Mouse (Mus musculus) midbrain, embryonic 11.5 days (tissue): ENCODE measurements around the gene Fam227b. TPM values are rescaled to one million over a fixed set of nuclear protein-coding genes. Genes with fewer than 3 reads are reported as not detected.

Experiments used
- ATAC-seq: fragments of 200-750 bp; cut with Nextera tagmentation; 2 replicates; pipeline ENCODE4 v1.8.0; 2017; ENCODE audit warnings: moderate TSS enrichment, moderate library complexity; ENCODE audit not compliant: low FRiP score
- DNase-seq: peaks from one replicate; pipeline ENCODE4 v3.0.0; 2015; ENCODE audit warnings: low spot score; ENCODE audit errors: missing footprints
- H3K27ac ChIP-seq: fragments of 300-500 bp; sonication (generic); 2 replicates; pipeline ENCODE4 v1.5.1; 2014; ENCODE audit warnings: low read depth, low read length
- H3K27me3 ChIP-seq: fragments of 300-500 bp; sonication (generic); 2 replicates; pipeline ENCODE4 v1.6.1; 2014; ENCODE audit warnings: mild to moderate bottlenecking, low read length, moderate library complexity, mixed read lengths; ENCODE audit not compliant: control insufficient read depth, insufficient read depth
- H3K36me3 ChIP-seq: fragments of 300-500 bp; sonication (generic); 2 replicates; pipeline ENCODE4 v1.6.1; 2014; ENCODE audit warnings: mild to moderate bottlenecking, low read length, moderate library complexity, mixed read lengths; ENCODE audit not compliant: control insufficient read depth, insufficient read depth
- H3K4me1 ChIP-seq: fragments of 300-500 bp; sonication (generic); 2 replicates; pipeline ENCODE4 v1.6.1; 2014; ENCODE audit warnings: low read length; ENCODE audit not compliant: control insufficient read depth, insufficient read depth
- H3K4me2 ChIP-seq: fragments of 300-500 bp; sonication (generic); 2 replicates; pipeline ENCODE4 v1.6.1; 2014; ENCODE audit warnings: mild to moderate bottlenecking, moderate library complexity
- H3K4me3 ChIP-seq: fragments of 300-500 bp; sonication (generic); 2 replicates; pipeline ENCODE4 v1.5.1; 2014; ENCODE audit warnings: low read depth, low read length
- H3K9ac ChIP-seq: fragments of 300-500 bp; sonication (generic); 2 replicates; pipeline ENCODE4 v1.6.1; 2014; ENCODE audit warnings: low read length
- H3K9me3 ChIP-seq: fragments of 300-500 bp; sonication (generic); 2 replicates; pipeline ENCODE4 v1.6.1; 2016; ENCODE audit warnings: low read length; ENCODE audit not compliant: control insufficient read depth
- WGBS: fragments of 180-500 bp; shearing (Covaris S2); extraction: QIAGEN DNeasy Blood & Tissue Kit; methylation state at CpG from one replicate; pipeline ENCODE4 v1.1.7; 2014; 5-methylcytosine and 5-hydroxymethylcytosine counted together
- polyA plus RNA-seq: library from polyadenylated mRNA; unstranded; fragments of >200 nt; fragmentation: Nextera tagmentation; extraction: Ambion mirVana; gene quantifications from 2 replicates; pipeline ENCODE4 v1.2.1, GENCODE M21; 2014

Fam227b gene
- polyA plus RNA-seq, 1 experiment from 2014 or later = not detected

DNA sequence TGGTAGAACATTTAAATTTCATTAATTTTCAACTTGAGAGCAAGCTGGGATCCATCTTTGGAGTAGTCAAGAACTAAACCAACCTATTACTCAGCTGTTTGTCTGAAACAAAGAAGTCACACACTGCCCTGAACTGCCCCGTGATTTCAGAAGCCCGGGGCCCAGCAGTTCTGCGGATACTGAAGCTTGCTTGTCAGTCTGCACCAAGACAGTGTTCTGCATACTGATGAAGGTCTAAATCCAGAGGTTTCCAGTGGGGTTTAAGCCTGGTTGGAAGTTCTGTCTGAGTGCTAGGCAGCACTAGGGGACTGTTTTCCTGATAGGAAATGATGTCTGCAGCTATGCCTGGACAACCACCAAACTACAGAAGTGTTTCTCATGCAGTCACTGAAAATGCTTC is 109.1 kb downstream of the Fam227b start:
- Histone ChIP-seq H3K4me2 (no peak overlapping the region), H3K36me3 (no peaks in the 10 kb centered on the region), H3K9ac (no peak overlapping the region), H3K4me1 (no peaks in the 10 kb centered on the region), H3K4me3 (no peak overlapping the region), H3K27me3 (no peaks in the 10 kb centered on the region), H3K9me3 (no peaks in the 10 kb centered on the region), H3K27ac (no peak overlapping the region)
- ATAC-seq (peak; percentile 50; the same call in 1 of the 2 replicates), DNase-seq (peak; percentile 82)
- 45% methylated on average over 3 of the region's 3 CpGs for WGBS

DNA sequence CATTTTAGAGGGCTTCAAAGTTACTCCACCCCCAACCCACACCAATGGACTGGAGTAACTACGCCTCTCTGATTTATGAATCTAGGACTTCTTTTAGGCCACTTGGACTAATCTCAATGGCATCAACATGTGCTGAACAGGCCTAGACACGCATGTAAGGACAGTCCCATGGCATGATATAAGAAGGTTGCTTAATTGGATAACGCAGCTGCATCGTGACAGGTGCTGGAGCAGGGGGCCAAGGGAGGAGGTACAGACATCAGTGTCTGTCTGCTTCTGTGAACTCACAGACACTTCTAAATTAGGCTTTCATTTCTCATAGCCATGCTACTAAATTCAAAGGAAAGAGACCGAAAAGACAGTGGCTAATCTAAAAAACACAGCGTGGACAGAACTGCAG is 110.6 kb downstream of the Fam227b start:
- H3K27ac ChIP-seq = no peak overlapping the region
- ATAC-seq (no peak), DNase-seq (peak; percentile 73)
- no peak overlapping the region for H3K4me3 ChIP-seq
- H3K36me3 ChIP-seq = no peaks in the 10 kb centered on the region
- no peaks in the 10 kb centered on the region for H3K9me3 ChIP-seq
- no peaks in the 10 kb centered on the region for H3K27me3 ChIP-seq
- no peaks in the 10 kb centered on the region for H3K4me1 ChIP-seq
- no peak overlapping the region for H3K9ac ChIP-seq
- WGBS = 90% methylated on average over 6 of the region's 6 CpGs
- no peak overlapping the region for H3K4me2 ChIP-seq

DNA sequence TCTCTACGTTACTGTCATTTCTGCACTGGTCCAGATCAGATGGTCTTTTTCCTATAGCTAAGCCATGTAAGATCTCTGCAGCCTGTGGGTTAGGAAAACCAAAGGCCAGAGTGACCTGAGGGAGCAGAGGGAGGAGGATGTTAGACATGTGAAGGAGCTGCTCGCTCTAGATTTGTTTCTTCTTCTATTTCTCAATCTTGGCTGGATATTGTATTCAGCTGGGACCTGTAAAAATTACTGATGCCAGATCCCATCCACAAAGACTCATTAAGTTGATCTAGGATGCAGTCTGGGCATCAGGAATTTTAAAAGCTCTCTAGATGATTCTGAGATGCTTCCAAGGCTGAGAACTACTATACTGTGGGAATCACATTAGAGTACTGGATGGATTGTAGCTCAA is 111.2 kb downstream of the Fam227b start:
- Histone ChIP-seq H3K4me1 (no peaks in the 10 kb centered on the region), H3K36me3 (no peaks in the 10 kb centered on the region), H3K9me3 (no peaks in the 10 kb centered on the region), H3K27me3 (no peaks in the 10 kb centered on the region), H3K27ac (no peak overlapping the region), H3K9ac (no peak overlapping the region), H3K4me3 (no peak overlapping the region), H3K4me2 (no peak overlapping the region)
- DNase-seq = peak; percentile 4
- no peak for ATAC-seq
- WGBS = 90% methylated on average over 2 of the region's 2 CpGs

DNA sequence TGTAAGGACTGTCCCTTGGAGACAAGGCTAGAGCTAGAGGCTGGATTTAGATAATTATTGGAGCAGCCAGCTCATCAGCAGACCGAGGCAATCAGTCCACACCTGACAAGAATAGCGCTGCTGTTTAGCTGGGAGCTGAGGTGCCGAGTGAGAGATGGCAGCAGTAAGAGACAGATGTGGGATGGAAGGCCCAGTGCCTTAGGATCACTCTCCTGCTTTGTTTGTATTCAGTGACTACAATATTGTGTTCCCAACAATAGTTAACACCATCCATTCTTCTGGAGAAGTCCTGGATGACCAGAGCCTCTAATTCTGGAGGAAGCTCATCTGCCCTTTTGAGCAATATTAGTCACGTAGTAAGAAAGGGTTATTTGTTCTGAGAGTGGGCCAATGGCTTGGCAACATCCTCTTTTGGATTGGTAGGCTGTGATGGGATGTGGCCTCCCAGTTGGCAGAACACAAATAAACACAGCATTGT is 112.4 kb downstream of the Fam227b start:
- 86% methylated on average over 4 of the region's 4 CpGs for WGBS
- Histone ChIP-seq H3K36me3 (no peaks in the 10 kb centered on the region), H3K4me2 (no peak overlapping the region), H3K4me1 (no peaks in the 10 kb centered on the region), H3K4me3 (no peak overlapping the region), H3K9me3 (no peaks in the 10 kb centered on the region), H3K9ac (no peak overlapping the region), H3K27me3 (no peaks in the 10 kb centered on the region), H3K27ac (no peak overlapping the region)
- DNase-seq = peak; percentile 56
- ATAC-seq = no peak

DNA sequence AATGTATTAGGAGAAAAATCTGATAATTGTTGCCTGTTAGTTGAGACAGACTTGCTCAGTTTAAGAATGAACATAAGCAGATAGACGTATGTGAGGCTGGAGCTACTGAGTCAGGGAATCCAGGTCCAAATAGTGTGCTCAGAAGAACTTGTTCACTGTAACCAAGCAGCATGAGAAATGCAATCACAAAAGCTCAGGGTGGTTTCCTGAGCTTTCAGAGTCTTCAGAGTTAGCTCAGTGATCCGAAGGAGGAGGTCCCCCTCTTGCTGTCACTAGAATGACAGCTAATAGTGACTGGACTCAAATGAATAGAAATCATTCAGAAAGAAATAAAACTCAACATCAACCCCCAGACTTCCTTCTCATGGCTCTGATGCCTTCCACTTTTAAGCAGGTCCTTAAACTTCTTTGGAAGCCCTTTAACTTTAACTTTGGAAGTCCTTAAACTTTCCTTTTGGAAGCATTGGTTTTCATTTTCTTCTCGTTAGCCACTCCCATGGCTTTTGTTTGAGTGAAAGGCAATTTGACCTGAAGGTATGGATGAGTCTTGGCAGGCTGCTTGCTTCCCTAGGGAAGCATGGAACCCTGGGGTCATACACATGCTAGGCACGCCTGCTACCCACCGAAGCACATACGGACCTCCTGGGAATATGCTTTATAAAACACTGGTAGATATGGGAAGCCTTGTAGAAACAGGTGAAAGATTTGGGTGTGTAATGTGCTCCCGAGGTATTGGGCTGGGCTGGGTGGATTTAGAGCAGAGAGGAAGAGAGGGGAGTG is 113.4 kb downstream of the Fam227b start:
- H3K9me3 ChIP-seq = no peaks in the 10 kb centered on the region
- H3K4me2 ChIP-seq = no peak overlapping the region
- H3K4me3 ChIP-seq = no peak overlapping the region
- no peaks in the 10 kb centered on the region for H3K4me1 ChIP-seq
- H3K36me3 ChIP-seq = no peaks in the 10 kb centered on the region
- 76% methylated on average over 7 of the region's 7 CpGs for WGBS
- DNase-seq (peak; percentile 19), ATAC-seq (no peak)
- no peak overlapping the region for H3K27ac ChIP-seq
- no peak overlapping the region for H3K9ac ChIP-seq
- H3K27me3 ChIP-seq = no peaks in the 10 kb centered on the region

DNA sequence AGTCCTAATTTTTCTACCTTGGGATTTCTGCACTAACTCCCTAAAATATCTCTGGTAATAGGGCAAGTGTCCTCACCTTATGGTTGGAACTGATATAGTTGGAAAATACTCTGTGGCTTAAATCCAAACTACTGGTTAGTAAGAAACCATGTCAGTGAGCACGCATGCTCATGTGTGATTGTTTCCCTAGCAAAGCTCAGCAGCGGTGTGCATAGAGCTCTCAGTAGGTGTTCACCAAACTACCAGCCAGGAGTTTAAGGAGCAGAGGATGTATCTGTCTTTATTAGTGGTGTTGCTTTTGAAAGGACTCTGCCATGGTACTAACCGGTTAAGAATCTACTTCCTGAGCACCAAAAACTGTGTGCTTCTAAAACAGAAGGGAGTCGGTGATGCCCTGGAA is 115.7 kb downstream of the Fam227b start:
- no peak overlapping the region for H3K4me3 ChIP-seq
- DNase-seq (peak; percentile 56), ATAC-seq (no peak)
- H3K36me3 ChIP-seq = no peaks in the 10 kb centered on the region
- H3K27me3 ChIP-seq = no peaks in the 10 kb centered on the region
- 90% methylated on average over 4 of the region's 4 CpGs for WGBS
- H3K4me2 ChIP-seq = no peak overlapping the region
- H3K9me3 ChIP-seq = no peaks in the 10 kb centered on the region
- no peaks in the 10 kb centered on the region for H3K4me1 ChIP-seq
- H3K27ac ChIP-seq = no peak overlapping the region
- H3K9ac ChIP-seq = no peak overlapping the region

DNA sequence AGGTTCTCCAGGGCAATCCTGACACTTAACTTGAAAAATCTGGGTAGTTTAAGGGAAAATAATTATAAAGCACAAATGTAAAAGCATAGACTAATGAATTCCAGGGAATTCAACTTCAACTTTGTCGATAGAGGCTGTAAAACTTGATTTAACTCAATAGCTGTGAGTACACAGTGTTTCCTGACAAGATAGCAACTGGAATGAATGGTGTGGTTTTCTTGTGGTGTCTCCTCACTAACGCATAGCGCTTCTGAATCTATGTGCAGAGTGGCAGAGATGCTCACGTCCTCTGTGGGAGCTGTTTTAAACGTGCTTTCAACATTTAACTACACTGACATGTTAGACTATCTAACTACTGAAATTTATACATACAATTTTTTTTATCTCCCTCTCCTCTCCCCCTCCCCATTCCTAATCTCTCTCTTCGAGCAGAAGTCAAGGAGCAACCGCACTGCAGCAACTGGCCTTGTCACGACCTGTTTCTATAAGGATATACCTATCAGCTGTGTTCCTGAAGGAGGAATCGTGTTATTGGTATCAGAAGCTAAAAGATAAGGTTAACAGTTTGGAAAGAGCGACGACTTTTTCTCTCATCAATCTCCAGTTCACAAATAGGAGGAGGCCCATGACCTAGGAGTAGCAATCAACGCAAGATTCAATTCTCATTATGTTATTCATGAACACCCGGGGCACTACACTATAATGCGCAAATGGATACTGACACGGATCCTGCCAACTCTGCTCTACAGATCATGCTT is 116.6 kb downstream of the Fam227b start:
- Histone ChIP-seq H3K36me3 (no peaks in the 10 kb centered on the region), H3K4me2 (no peak overlapping the region), H3K9me3 (no peaks in the 10 kb centered on the region), H3K27me3 (no peaks in the 10 kb centered on the region), H3K4me1 (no peaks in the 10 kb centered on the region), H3K27ac (no peak overlapping the region), H3K4me3 (no peak overlapping the region), H3K9ac (no peak overlapping the region)
- 90% methylated on average over 15 of the region's 15 CpGs for WGBS
- DNase-seq (peak; percentile 65), ATAC-seq (no peak)

DNA sequence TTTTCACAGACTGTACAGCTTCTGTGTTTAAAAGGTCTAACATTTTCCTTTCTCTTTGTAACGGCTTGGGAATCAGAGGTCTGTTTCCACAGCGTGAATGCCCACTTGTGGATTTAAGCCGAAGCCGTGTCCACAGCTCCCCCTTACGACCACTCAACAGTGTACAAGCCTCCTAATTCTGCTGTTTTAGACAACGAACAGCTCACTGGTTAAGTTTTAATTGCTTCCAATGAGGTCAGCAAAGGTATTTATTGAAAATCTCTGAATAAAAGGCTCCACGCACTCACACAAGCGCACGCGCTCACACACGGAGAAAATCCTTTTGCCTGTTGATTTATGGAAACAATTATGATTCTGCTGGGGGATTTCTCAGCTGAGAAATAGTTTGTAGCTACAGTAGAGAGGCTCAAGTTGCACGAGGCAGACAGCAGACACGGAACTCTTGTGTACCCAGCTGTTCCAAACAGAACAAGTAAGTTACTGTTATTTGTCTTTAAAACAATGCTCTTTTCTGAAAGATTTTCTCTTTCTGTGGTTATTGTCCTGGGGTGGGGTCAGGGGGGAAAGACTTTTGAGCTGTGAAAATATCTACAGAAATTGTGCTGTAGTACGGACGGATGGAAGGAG is 117.3 kb downstream of the Fam227b start, which contains the start of gene Fgf7:
Fgf7 (plus strand) TSS at position 280 of the 627 bp plus-strand sequence.
- Histone ChIP-seq H3K4me1 (no peaks in the 10 kb centered on the region), H3K9ac (no peak within 1 kb of the TSS), H3K27ac (no peak within 1 kb of the TSS), H3K9me3 (no peaks in the 10 kb centered on the region), H3K4me3 (no peak within 1 kb of the TSS), H3K4me2 (no peak within 1 kb of the TSS), H3K27me3 (no peaks in the 10 kb centered on the region), H3K36me3 (no peaks in the 10 kb centered on the region)
- 72% methylated on average over 15 of the region's 15 CpGs for WGBS
- DNase-seq (peak; percentile 79), ATAC-seq (no peak)
